Comparison of ENCODE assay signal across 25 mouse cellular contexts in the genomic region with DNA sequence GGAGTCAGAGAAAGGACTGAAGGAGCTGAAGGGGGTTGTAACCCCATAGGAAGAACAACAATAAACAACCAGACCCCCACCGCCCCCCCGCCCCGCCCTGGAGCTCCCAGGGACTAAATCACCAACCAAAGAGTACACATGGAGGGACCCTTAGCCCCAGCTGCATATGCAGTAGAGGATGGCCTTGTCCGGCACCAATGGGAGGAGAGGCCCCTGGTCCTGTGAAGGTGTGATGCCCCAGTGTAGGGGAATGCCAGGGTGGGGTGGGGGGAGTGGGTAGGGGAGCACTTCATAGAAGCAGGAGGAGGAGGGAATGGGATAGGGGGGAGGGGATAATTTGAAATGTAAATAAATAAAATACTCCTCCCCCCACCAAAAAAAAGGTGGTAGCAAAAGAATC. TPM values are rescaled to one million over a fixed set of nuclear protein-coding genes. Genes with fewer than 3 reads are reported as not detected.
DNase-seq lines count a peak whose midpoint lies in the region; ATAC-seq and TF ChIP-seq lines count a peak whose summit lies in the region.
"Had no signal": no experiment of that assay in that cellular context is flagged by ENCODE, and none has a peak within 500 bp of the region (broad histone marks: within the 10 kb centered on the region; RNA-seq: fewer than 3 reads in every experiment).

No protein-coding gene starts in this region.

- H3K4me1 ChIP-seq in hindbrain, embryonic 13.5 days (replicated peaks): peaks cover 25% of the 10 kb centered on the region
- H3K4me1 ChIP-seq in hindbrain, postnatal 0 days (ENCODE audit: insufficient read depth, low read length): 0 out of 2 replicates have a peak, but pooled peaks cover 5% of the 10 kb centered on the region
- H3K4me1 ChIP-seq in hindbrain, embryonic 16.5 days (ENCODE audit: control insufficient read depth, insufficient read depth, low read depth, low read length): peaks cover 3% of the 10 kb centered on the region; the same call in 1 of the 2 replicates
- 0 out of 2 replicates have a peak, but pooled peaks cover 5% of the 10 kb centered on the region for H3K4me1 ChIP-seq in hindbrain, embryonic 10.5 days (replicated peaks)
- peaks cover 10% of the 10 kb centered on the region; the same call in 1 of the 2 replicates for H3K4me1 ChIP-seq in midbrain, embryonic 16.5 days (ENCODE audit: control insufficient read depth, insufficient read depth, low read length)
- no peaks in the 10 kb centered on the region for H3K4me1 ChIP-seq in midbrain, embryonic 11.5 days (ENCODE audit: control insufficient read depth, insufficient read depth, low read length)
- H3K4me1 ChIP-seq in neural tube, embryonic 14.5 days (ENCODE audit: control insufficient read depth, insufficient read depth, low read length): peaks cover 12% of the 10 kb centered on the region
- H3K4me1 ChIP-seq in neural tube, embryonic 15.5 days: peaks cover 29% of the 10 kb centered on the region
- H3K4me1 ChIP-seq: embryonic facial prominence, embryonic 10.5 days had no signal

- TF ChIP-seq CTCF in hindbrain, postnatal 0 days (IDR thresholded peaks at IDR 0.05; ENCODE audit: low read depth): no peak

- H3K9ac ChIP-seq in hindbrain, embryonic 13.5 days: no peak overlapping the region
- no peak overlapping the region for H3K9ac ChIP-seq in hindbrain, postnatal 0 days (replicated peaks; ENCODE audit: low read length)
- H3K9ac ChIP-seq in hindbrain, embryonic 16.5 days (ENCODE audit: low read depth, low read length): no peak overlapping the region
- no peak overlapping the region for H3K9ac ChIP-seq in midbrain, embryonic 16.5 days (ENCODE audit: low read depth, low read length)
- H3K9ac ChIP-seq in midbrain, embryonic 11.5 days (ENCODE audit: low read length): no peak overlapping the region
- H3K9ac ChIP-seq in neural tube, embryonic 14.5 days (replicated peaks; ENCODE audit: low read depth, low read length): no peak overlapping the region
- H3K9ac ChIP-seq in neural tube, embryonic 15.5 days (replicated peaks): no peak overlapping the region
- H3K9ac ChIP-seq: embryonic facial prominence, embryonic 12.5 days; forebrain, embryonic 13.5 days had no signal

- H3K36me3 ChIP-seq in hindbrain, embryonic 13.5 days: no peaks in the 10 kb centered on the region
- H3K36me3 ChIP-seq in hindbrain, postnatal 0 days (ENCODE audit: insufficient read depth, low read length): no peaks in the 10 kb centered on the region
- no peaks in the 10 kb centered on the region for H3K36me3 ChIP-seq in hindbrain, embryonic 16.5 days (ENCODE audit: control insufficient read depth, insufficient read depth, low read length)
- peaks cover 32% of the 10 kb centered on the region for H3K36me3 ChIP-seq in hindbrain, embryonic 10.5 days
- no peaks in the 10 kb centered on the region for H3K36me3 ChIP-seq in midbrain, embryonic 16.5 days (ENCODE audit: control insufficient read depth, insufficient read depth, low read length)
- H3K36me3 ChIP-seq in midbrain, embryonic 11.5 days (ENCODE audit: control insufficient read depth, insufficient read depth, low read length): no peaks in the 10 kb centered on the region
- H3K36me3 ChIP-seq in neural tube, embryonic 14.5 days (ENCODE audit: control insufficient read depth, insufficient read depth, low read length): no peaks in the 10 kb centered on the region
- H3K36me3 ChIP-seq in neural tube, embryonic 15.5 days: no peaks in the 10 kb centered on the region

- H3K27me3 ChIP-seq in hindbrain, embryonic 13.5 days: no peaks in the 10 kb centered on the region
- H3K27me3 ChIP-seq in hindbrain, postnatal 0 days (ENCODE audit: insufficient read depth, low read length): no peaks in the 10 kb centered on the region
- no peaks in the 10 kb centered on the region for H3K27me3 ChIP-seq in hindbrain, embryonic 16.5 days (replicated peaks; ENCODE audit: control insufficient read depth, insufficient read depth, low read length)
- H3K27me3 ChIP-seq in hindbrain, embryonic 10.5 days (ENCODE audit: insufficient read depth, poor library complexity, severe bottlenecking): no peaks in the 10 kb centered on the region
- H3K27me3 ChIP-seq in midbrain, embryonic 16.5 days (ENCODE audit: control insufficient read depth, insufficient read depth, low read depth, low read length): no peaks in the 10 kb centered on the region
- no peaks in the 10 kb centered on the region for H3K27me3 ChIP-seq in midbrain, embryonic 11.5 days (ENCODE audit: control insufficient read depth, insufficient read depth, low read length)
- no peaks in the 10 kb centered on the region for H3K27me3 ChIP-seq in neural tube, embryonic 14.5 days (ENCODE audit: control insufficient read depth, insufficient read depth, low read length)
- H3K27me3 ChIP-seq in neural tube, embryonic 15.5 days (replicated peaks): no peaks in the 10 kb centered on the region
- H3K27me3 ChIP-seq: CH12.LX; embryonic facial prominence, embryonic 12.5 days; forebrain, embryonic 13.5 days; Patski had no signal

- H3K9me3 ChIP-seq in hindbrain, embryonic 13.5 days: no peaks in the 10 kb centered on the region
- no peaks in the 10 kb centered on the region for H3K9me3 ChIP-seq in hindbrain, postnatal 0 days (ENCODE audit: low read length)
- no peaks in the 10 kb centered on the region for H3K9me3 ChIP-seq in hindbrain, embryonic 16.5 days (ENCODE audit: control insufficient read depth, low read length)
- no peaks in the 10 kb centered on the region for H3K9me3 ChIP-seq in hindbrain, embryonic 10.5 days
- H3K9me3 ChIP-seq in midbrain, embryonic 16.5 days (replicated peaks; ENCODE audit: control insufficient read depth, low read length, poor library complexity, severe bottlenecking): no peaks in the 10 kb centered on the region
- H3K9me3 ChIP-seq in midbrain, embryonic 11.5 days (ENCODE audit: control insufficient read depth, low read length): no peaks in the 10 kb centered on the region
- no peaks in the 10 kb centered on the region for H3K9me3 ChIP-seq in neural tube, embryonic 14.5 days (ENCODE audit: control insufficient read depth, low read length)
- no peaks in the 10 kb centered on the region for H3K9me3 ChIP-seq in neural tube, embryonic 15.5 days (replicated peaks)
- H3K9me3 ChIP-seq: embryonic facial prominence, embryonic 10.5 days; embryonic facial prominence, embryonic 12.5 days; forebrain, embryonic 13.5 days; G1E had no signal

- ATAC-seq in hindbrain, embryonic 13.5 days (ENCODE audit: low FRiP score): peak; percentile 65; the same call in 1 of the 2 replicates
- ATAC-seq in hindbrain, postnatal 0 days: no peak
- peak; percentile 37; the same call in 1 of the 2 replicates for ATAC-seq in hindbrain, embryonic 16.5 days
- peak; percentile 55; the same call in 1 of the 2 replicates for ATAC-seq in midbrain, embryonic 16.5 days
- ATAC-seq in midbrain, embryonic 11.5 days (ENCODE audit: low FRiP score): no peak
- ATAC-seq in neural tube, embryonic 14.5 days (ENCODE audit: low read depth): peak; percentile 66; the same call in 1 of the 2 replicates
- no peak for ATAC-seq in neural tube, embryonic 15.5 days (ENCODE audit: low FRiP score)
- ATAC-seq: activated CD4-positive, CD25-positive, alpha-beta regulatory T cell, adult 4 months; CD4-positive, CD25-positive, alpha-beta regulatory T cell, adult 4 months; forebrain, embryonic 13.5 days; Patski had no signal

- 91% methylated on average over 4 of the region's 4 CpGs for WGBS in hindbrain, embryonic 13.5 days
- WGBS in hindbrain, postnatal 0 days: 97% methylated on average over 4 of the region's 4 CpGs
- 94% methylated on average over 4 of the region's 4 CpGs for WGBS in hindbrain, embryonic 16.5 days
- 88% methylated on average over 4 of the region's 4 CpGs for WGBS in hindbrain, embryonic 10.5 days
- WGBS in midbrain, embryonic 16.5 days: 88% methylated on average over 4 of the region's 4 CpGs
- WGBS in midbrain, embryonic 11.5 days: 91% methylated on average over 4 of the region's 4 CpGs
- 91% methylated on average over 4 of the region's 4 CpGs for WGBS in neural tube, embryonic 14.5 days
- WGBS in neural tube, embryonic 15.5 days: 90% methylated on average over 4 of the region's 4 CpGs

- no peak overlapping the region for H3K4me3 ChIP-seq in hindbrain, embryonic 13.5 days
- no peak overlapping the region for H3K4me3 ChIP-seq in hindbrain, postnatal 0 days (ENCODE audit: low read length)
- H3K4me3 ChIP-seq in hindbrain, embryonic 16.5 days (ENCODE audit: low read length): no peak overlapping the region
- H3K4me3 ChIP-seq in hindbrain, embryonic 10.5 days: no peak overlapping the region
- H3K4me3 ChIP-seq in midbrain, embryonic 16.5 days (ENCODE audit: low read depth, low read length): no peak overlapping the region
- no peak overlapping the region for H3K4me3 ChIP-seq in midbrain, embryonic 11.5 days (ENCODE audit: low read depth, low read length)
- H3K4me3 ChIP-seq in neural tube, embryonic 14.5 days (ENCODE audit: low read depth, low read length): no peak overlapping the region
- no peak overlapping the region for H3K4me3 ChIP-seq in neural tube, embryonic 15.5 days (replicated peaks)
- H3K4me3 ChIP-seq: embryonic facial prominence, embryonic 10.5 days; embryonic facial prominence, embryonic 12.5 days; forebrain, embryonic 13.5 days had no signal

- no peak overlapping the region for H3K4me2 ChIP-seq in hindbrain, embryonic 13.5 days
- H3K4me2 ChIP-seq in hindbrain, postnatal 0 days (ENCODE audit: low read depth, low read length): no peak overlapping the region
- no peak overlapping the region for H3K4me2 ChIP-seq in hindbrain, embryonic 16.5 days (ENCODE audit: low read length)
- no peak overlapping the region for H3K4me2 ChIP-seq in midbrain, embryonic 16.5 days (ENCODE audit: low read length)
- H3K4me2 ChIP-seq in midbrain, embryonic 11.5 days: no peak overlapping the region
- no peak overlapping the region for H3K4me2 ChIP-seq in neural tube, embryonic 14.5 days (ENCODE audit: low read depth, low read length)
- H3K4me2 ChIP-seq in neural tube, embryonic 15.5 days: no peak overlapping the region
- H3K4me2 ChIP-seq: embryonic facial prominence, embryonic 12.5 days; forebrain, embryonic 13.5 days had no signal

- no peak for DNase-seq in hindbrain, postnatal 0 days (ENCODE audit: low spot score)
- no peak for DNase-seq in hindbrain, embryonic 10.5 days (ENCODE audit: low spot score)
- no peak for DNase-seq in midbrain, embryonic 11.5 days (ENCODE audit: low spot score, missing footprints)
- DNase-seq: adrenal gland, adult 8-10 months; adrenal gland, postnatal 14 days; adrenal gland, postnatal 36 days; B cell, adult 2 months; cerebellum, adult 11-12 months; cerebellum, adult 2 months; cerebellum, adult 9-10 months; cerebellum, postnatal 10 days; cerebellum, postnatal 25 days had no signal

- H3K27ac ChIP-seq in hindbrain, embryonic 13.5 days: no peak overlapping the region
- H3K27ac ChIP-seq in hindbrain, postnatal 0 days: no peak overlapping the region
- H3K27ac ChIP-seq in hindbrain, embryonic 16.5 days (ENCODE audit: low read depth, low read length): no peak overlapping the region
- H3K27ac ChIP-seq in hindbrain, embryonic 10.5 days: no peak overlapping the region
- no peak overlapping the region for H3K27ac ChIP-seq in midbrain, embryonic 16.5 days (ENCODE audit: low read length)
- H3K27ac ChIP-seq in midbrain, embryonic 11.5 days (ENCODE audit: low read depth, low read length): no peak overlapping the region
- H3K27ac ChIP-seq in neural tube, embryonic 14.5 days (ENCODE audit: low read depth, low read length): no peak overlapping the region
- no peak overlapping the region for H3K27ac ChIP-seq in neural tube, embryonic 15.5 days (replicated peaks)
- H3K27ac ChIP-seq: embryonic facial prominence, embryonic 10.5 days; embryonic facial prominence, embryonic 12.5 days; forebrain, embryonic 13.5 days had no signal

RNA-seq across cellular contexts. Expression of a gene that starts 15.8 kb away (rescaled TPM):
- 41.2 and 41.6 TPM in 2 replicates for polyA plus RNA-seq in hindbrain, embryonic 13.5 days (2015; fragmentation: Nextera tagmentation; extraction: Ambion mirVana)
- total RNA-seq in hindbrain, postnatal 0 days (2014; rRNA removed): 59.4 and 61.6 TPM in 2 replicates
- polyA plus RNA-seq in hindbrain, postnatal 0 days (2015; fragmentation: Nextera tagmentation; extraction: Ambion mirVana): 28.3 and 29.8 TPM in 2 replicates
- polyA plus RNA-seq in hindbrain, embryonic 16.5 days (2015; fragmentation: Nextera tagmentation; extraction: Ambion mirVana): 30.7 and 32.1 TPM in 2 replicates
- 28.3 and 29.6 TPM in 2 replicates for polyA plus RNA-seq in hindbrain, embryonic 10.5 days (2016; fragmentation: Nextera tagmentation; extraction: Ambion mirVana)
- 34.9 and 39.9 TPM in 2 replicates for polyA plus RNA-seq in midbrain, embryonic 16.5 days (2015; fragmentation: Nextera tagmentation; extraction: Ambion mirVana)
- 30.8 and 32.7 TPM in 2 replicates for polyA plus RNA-seq in midbrain, embryonic 11.5 days (2014; fragmentation: Nextera tagmentation; extraction: Ambion mirVana)
- polyA plus RNA-seq in neural tube, embryonic 14.5 days (2014; fragmentation: Nextera tagmentation; extraction: Ambion mirVana): 46.4 and 55.2 TPM in 2 replicates
- 32.7 and 33.9 TPM in 2 replicates for polyA plus RNA-seq in neural tube, embryonic 15.5 days (2015; fragmentation: Nextera tagmentation; extraction: Ambion mirVana)

Comparison
In these comparisons a context has a peak if more than half of its experiments do, and no peak if none do; other contexts are left out.
1. ATAC-seq: peak in hindbrain, embryonic 13.5 days (single experiment), hindbrain, embryonic 16.5 days (single experiment), midbrain, embryonic 16.5 days (single experiment) and neural tube, embryonic 14.5 days (single experiment); none in hindbrain, postnatal 0 days (single experiment), midbrain, embryonic 11.5 days (single experiment) and neural tube, embryonic 15.5 days (single experiment).